Mouse (Mus musculus): ENCODE results near the gene Lhfpl2. TPM values are rescaled to one million over a fixed set of nuclear protein-coding genes. Genes with fewer than 3 reads are reported as not detected.

Gene Lhfpl2
- polyA plus RNA-seq, 1 experiment from 2014 or later, result 11.9 TPM

- Histone ChIP-seq H3K4me1 (replicated peaks) (peaks cover 18% of the 10 kb centered on the region), H3K4me2 (replicated peaks) (no peak overlapping the region), H3K9me3 (0 out of 2 replicates have a peak, but pooled peaks cover 5% of the 10 kb centered on the region), H3K36me3 (no peaks in the 10 kb centered on the region), H3K9ac (replicated peaks) (no peak overlapping the region), H3K27me3 (peaks cover 80% of the 10 kb centered on the region), H3K27ac (no peak overlapping the region), H3K4me3 (replicated peaks) (no peak overlapping the region)
- WGBS, result 20% methylated on average over 16 of the region's 16 CpGs
- ATAC-seq, result no peak
Observed at GRCm38 (mm10) chr13:94069421-94070307, 12.1 kb downstream of the Lhfpl2 start.

DNA sequence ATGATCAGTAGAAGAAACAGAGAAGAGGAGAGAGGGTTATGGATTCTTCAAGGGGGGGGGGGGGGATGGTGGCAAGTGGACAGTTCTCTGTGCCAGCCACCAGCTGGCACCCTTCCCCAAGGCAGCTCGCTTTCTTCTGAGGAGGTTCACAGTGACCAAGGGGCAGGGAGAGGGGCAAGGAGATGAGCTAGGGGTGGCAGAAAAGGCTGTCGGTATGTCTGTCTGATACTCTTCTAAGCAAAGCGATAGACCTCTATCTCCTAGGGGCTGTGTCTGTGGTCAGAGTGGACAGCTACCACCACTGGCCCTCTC, 12.7 kb downstream of the Lhfpl2 start:
- Histone ChIP-seq H3K27me3 (peaks cover 78% of the 10 kb centered on the region), H3K4me1 (replicated peaks) (peaks cover 16% of the 10 kb centered on the region), H3K4me2 (replicated peaks) (no peak overlapping the region), H3K27ac (no peak overlapping the region), H3K9me3 (0 out of 2 replicates have a peak, but pooled peaks cover 5% of the 10 kb centered on the region), H3K4me3 (replicated peaks) (no peak overlapping the region), H3K9ac (replicated peaks) (no peak overlapping the region), H3K36me3 (no peaks in the 10 kb centered on the region)
- no peak for ATAC-seq
- WGBS, result 66% methylated on average over 3 of the region's 3 CpGs

DNA sequence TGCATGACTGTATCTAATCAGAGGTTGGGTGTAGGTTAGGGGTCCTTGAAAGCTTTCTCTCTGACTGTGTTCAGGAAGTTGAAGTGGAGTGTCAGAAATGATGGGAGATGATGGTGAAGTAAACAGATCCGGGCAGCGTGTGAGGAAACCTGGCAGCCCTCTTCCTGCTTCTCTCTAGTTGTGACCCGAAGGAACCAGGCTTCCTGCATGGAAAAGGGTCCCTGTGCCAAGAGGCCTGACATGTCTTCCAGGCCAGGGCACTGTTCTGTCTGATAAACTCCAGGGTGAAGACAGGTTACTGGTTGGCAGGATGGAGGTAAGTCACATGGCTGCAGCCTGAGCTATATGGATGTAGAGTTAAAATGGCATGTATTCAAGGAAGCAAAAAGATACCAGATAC, 13.3 kb downstream of the Lhfpl2 start:
- Histone ChIP-seq H3K36me3 (no peaks in the 10 kb centered on the region), H3K9me3 (0 out of 2 replicates have a peak, but pooled peaks cover 5% of the 10 kb centered on the region), H3K27ac (no peak overlapping the region), H3K27me3 (peaks cover 77% of the 10 kb centered on the region), H3K4me2 (replicated peaks) (no peak overlapping the region), H3K4me3 (replicated peaks) (no peak overlapping the region), H3K9ac (replicated peaks) (no peak overlapping the region), H3K4me1 (replicated peaks) (peaks cover 13% of the 10 kb centered on the region)
- 83% methylated on average over 3 of the region's 3 CpGs for WGBS
- no peak for ATAC-seq

- H3K36me3 ChIP-seq, result no peaks in the 10 kb centered on the region
- peaks cover 19% of the 10 kb centered on the region for H3K4me1 ChIP-seq (replicated peaks)
- H3K27ac ChIP-seq, result no peak overlapping the region
- WGBS, result 57% methylated on average over 9 of the region's 9 CpGs
- H3K4me3 ChIP-seq (replicated peaks), result no peak overlapping the region
- H3K9me3 ChIP-seq, result 0 out of 2 replicates have a peak, but pooled peaks cover 5% of the 10 kb centered on the region
- H3K4me2 ChIP-seq (replicated peaks), result no peak overlapping the region
- no peak for ATAC-seq
- no peak overlapping the region for H3K9ac ChIP-seq (replicated peaks)
- H3K27me3 ChIP-seq, result peaks cover 65% of the 10 kb centered on the region
Observed at GRCm38 (mm10) chr13:94073046-94073715, 15.6 kb downstream of the Lhfpl2 start.

GRCm38 (mm10) chr13:94073716-94074115, 16.1 kb downstream of the Lhfpl2 start:
- Histone ChIP-seq H3K36me3 (no peaks in the 10 kb centered on the region), H3K9ac (replicated peaks) (0 out of 2 replicates have a peak overlapping the region, but pooled peaks have one; percentile 5), H3K27ac (no peak overlapping the region), H3K4me2 (replicated peaks) (no peak overlapping the region), H3K4me3 (replicated peaks) (no peak overlapping the region), H3K4me1 (replicated peaks) (peaks cover 19% of the 10 kb centered on the region), H3K9me3 (0 out of 2 replicates have a peak, but pooled peaks cover 5% of the 10 kb centered on the region), H3K27me3 (peaks cover 62% of the 10 kb centered on the region)
- ATAC-seq, result no peak
- WGBS, result 70% methylated on average over 5 of the region's 5 CpGs

- Histone ChIP-seq H3K4me1 (replicated peaks) (peaks cover 10% of the 10 kb centered on the region), H3K9ac (replicated peaks) (no peak overlapping the region), H3K36me3 (no peaks in the 10 kb centered on the region), H3K27me3 (peaks cover 56% of the 10 kb centered on the region), H3K4me2 (replicated peaks) (no peak overlapping the region), H3K27ac (no peak overlapping the region), H3K9me3 (0 out of 2 replicates have a peak, but pooled peaks cover 5% of the 10 kb centered on the region), H3K4me3 (replicated peaks) (no peak overlapping the region)
- no peak for ATAC-seq
- WGBS, result 81% methylated on average over 1 of the region's 1 CpGs
Observed at GRCm38 (mm10) chr13:94075181-94075580, 17.6 kb downstream of the Lhfpl2 start.

- H3K27me3 ChIP-seq, result peaks cover 36% of the 10 kb centered on the region
- no peaks in the 10 kb centered on the region for H3K36me3 ChIP-seq
- H3K27ac ChIP-seq, result no peak overlapping the region
- peak; percentile 62; the same call in 1 of the 2 replicates for ATAC-seq
- WGBS, result 42% methylated on average over 14 of the region's 14 CpGs
- H3K9ac ChIP-seq (replicated peaks), result no peak overlapping the region
- H3K4me2 ChIP-seq (replicated peaks), result no peak overlapping the region
- no peaks in the 10 kb centered on the region for H3K9me3 ChIP-seq
- peaks cover 10% of the 10 kb centered on the region for H3K4me1 ChIP-seq (replicated peaks)
- H3K4me3 ChIP-seq (replicated peaks), result no peak overlapping the region
Observed at GRCm38 (mm10) chr13:94077136-94078018, 19.8 kb downstream of the Lhfpl2 start.

- no peak overlapping the region for H3K27ac ChIP-seq
- H3K4me3 ChIP-seq (replicated peaks), result no peak overlapping the region
- no peaks in the 10 kb centered on the region; the same call in 1 of the 2 replicates for H3K4me1 ChIP-seq (replicated peaks)
- no peak for ATAC-seq
- H3K36me3 ChIP-seq, result no peaks in the 10 kb centered on the region
- H3K9me3 ChIP-seq, result no peaks in the 10 kb centered on the region
- no peak overlapping the region for H3K9ac ChIP-seq (replicated peaks)
- 42% methylated on average over 8 of the region's 8 CpGs for WGBS
- no peaks in the 10 kb centered on the region for H3K27me3 ChIP-seq
- no peak overlapping the region for H3K4me2 ChIP-seq (replicated peaks)
Observed at GRCm38 (mm10) chr13:94083196-94083595, 25.6 kb downstream of the Lhfpl2 start.

GRCm38 (mm10) chr13:94084220-94085126, 26.9 kb downstream of the Lhfpl2 start:
- Histone ChIP-seq H3K36me3 (no peaks in the 10 kb centered on the region), H3K27me3 (no peaks in the 10 kb centered on the region), H3K4me2 (replicated peaks) (no peak overlapping the region), H3K4me1 (replicated peaks) (no peaks in the 10 kb centered on the region; the same call in 1 of the 2 replicates), H3K4me3 (replicated peaks) (no peak overlapping the region), H3K27ac (no peak overlapping the region), H3K9me3 (no peaks in the 10 kb centered on the region), H3K9ac (replicated peaks) (no peak overlapping the region)
- ATAC-seq, result 0 out of 2 replicates have a peak, but pooled peaks have one; percentile 40
- WGBS, result 74% methylated on average over 15 of the region's 15 CpGs

GRCm38 (mm10) chr13:94086090-94086808, 28.7 kb downstream of the Lhfpl2 start:
- no peak overlapping the region for H3K4me2 ChIP-seq (replicated peaks)
- no peaks in the 10 kb centered on the region for H3K36me3 ChIP-seq
- H3K27me3 ChIP-seq, result no peaks in the 10 kb centered on the region
- no peak for ATAC-seq
- H3K4me1 ChIP-seq (replicated peaks), result no peaks in the 10 kb centered on the region; the same call in 1 of the 2 replicates
- H3K9ac ChIP-seq (replicated peaks), result no peak overlapping the region
- 93% methylated on average over 12 of the region's 12 CpGs for WGBS
- no peaks in the 10 kb centered on the region for H3K9me3 ChIP-seq
- H3K4me3 ChIP-seq (replicated peaks), result no peak overlapping the region
- H3K27ac ChIP-seq, result no peak overlapping the region

Measured in midbrain, embryonic 13.5 days (tissue).